Mouse (Mus musculus) cerebellum, adult 8-10 months (tissue): ENCODE results near the gene Wfdc3.

Source experiments
- DNase-seq: peaks from one replicate; pipeline ENCODE4 v3.0.0; 2022

Wfdc3 gene

DNA sequence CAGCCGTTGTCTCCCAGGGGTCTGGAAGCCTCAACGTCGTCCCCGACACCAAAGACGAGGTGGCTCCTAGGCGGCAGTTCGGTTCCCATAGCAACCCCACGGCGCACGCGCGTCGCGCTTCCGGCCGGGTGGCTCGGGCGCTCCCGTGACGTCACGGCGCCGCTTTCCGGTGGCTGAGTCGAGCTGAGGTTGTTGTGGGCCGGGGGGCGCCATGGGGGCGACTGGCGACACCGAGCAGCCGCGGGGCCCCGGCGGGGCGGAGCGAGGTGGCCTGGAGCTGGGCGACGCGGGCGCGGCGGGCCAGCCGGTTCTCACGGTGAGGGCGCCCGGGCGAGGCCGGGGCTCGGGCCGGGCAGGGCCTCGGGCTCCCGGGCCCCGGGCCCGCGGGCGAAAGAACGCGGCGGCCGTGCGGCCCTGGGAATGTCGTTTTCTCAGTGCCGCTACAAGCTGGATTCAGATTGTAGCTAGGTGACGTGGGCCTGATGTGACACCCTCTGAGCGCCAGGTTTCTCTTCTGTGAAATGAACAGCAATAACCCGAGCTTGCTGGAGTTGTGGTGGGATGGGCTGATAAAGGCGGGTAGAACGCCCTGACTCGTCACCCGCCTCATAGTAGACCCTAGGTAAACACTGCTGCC lies at the start of gene Wfdc3, which contains the start of gene Dnttip1:
Gene Wfdc3, minus strand, starts transcription at position 89 of the 637 bp plus-strand sequence.
Gene Dnttip1, plus strand, starts transcription at position 141 of the 637 bp plus-strand sequence.
- DNase-seq = peak; percentile 85

GRCm38 (mm10) chr2:164794293-164794692 lies 48.6 kb upstream of the Wfdc3 start:
- DNase-seq = peak; percentile 83

GRCm38 (mm10) chr2:164793772-164794171 lies 48.0 kb upstream of the Wfdc3 start:
- no peak for DNase-seq

- peak; percentile 74 for DNase-seq
Measured at GRCm38 (mm10) chr2:164793236-164793635, 47.5 kb upstream of the Wfdc3 start.

DNA sequence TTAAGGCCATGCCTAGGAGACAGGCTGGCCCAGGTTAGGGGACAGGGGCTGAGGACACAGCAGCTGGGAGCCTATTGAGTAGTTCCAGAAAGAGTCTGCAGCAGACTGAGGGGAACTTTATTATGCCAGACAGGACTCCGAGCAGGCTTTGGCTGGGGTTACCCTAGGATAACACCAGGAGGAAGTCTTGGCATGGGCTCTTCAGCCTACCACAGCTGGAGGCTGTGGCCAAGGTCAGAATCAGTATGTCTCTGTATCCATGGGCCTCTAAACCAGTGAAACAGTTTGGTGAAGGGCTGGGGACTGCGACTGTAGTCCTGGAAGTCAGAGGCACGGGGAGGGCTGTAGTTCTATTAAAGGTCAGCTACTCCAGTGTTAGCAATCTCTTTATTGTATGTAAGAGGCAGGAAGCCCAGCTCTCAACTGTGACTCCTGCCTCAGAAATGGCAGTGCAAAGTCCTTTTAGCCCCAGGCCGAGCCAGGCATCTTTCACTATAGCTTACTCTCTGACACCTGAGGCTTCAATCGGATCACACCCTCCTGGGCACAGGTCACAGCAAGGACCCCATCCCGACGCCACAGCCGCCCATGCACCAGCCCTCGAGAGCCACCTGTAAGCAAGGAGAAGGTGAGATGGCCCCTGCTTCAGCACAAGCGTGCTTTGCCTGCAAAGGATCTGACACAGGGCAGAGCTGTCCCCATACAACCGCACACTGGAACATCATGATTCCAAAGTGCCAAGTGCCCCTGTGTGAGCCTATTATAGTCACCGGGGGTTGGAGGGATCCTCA lies 46.9 kb upstream of the Wfdc3 start:
- DNase-seq = no peak

- DNase-seq = peak; percentile 57
Measured at GRCm38 (mm10) chr2:164791841-164792261, 46.1 kb upstream of the Wfdc3 start.

DNA sequence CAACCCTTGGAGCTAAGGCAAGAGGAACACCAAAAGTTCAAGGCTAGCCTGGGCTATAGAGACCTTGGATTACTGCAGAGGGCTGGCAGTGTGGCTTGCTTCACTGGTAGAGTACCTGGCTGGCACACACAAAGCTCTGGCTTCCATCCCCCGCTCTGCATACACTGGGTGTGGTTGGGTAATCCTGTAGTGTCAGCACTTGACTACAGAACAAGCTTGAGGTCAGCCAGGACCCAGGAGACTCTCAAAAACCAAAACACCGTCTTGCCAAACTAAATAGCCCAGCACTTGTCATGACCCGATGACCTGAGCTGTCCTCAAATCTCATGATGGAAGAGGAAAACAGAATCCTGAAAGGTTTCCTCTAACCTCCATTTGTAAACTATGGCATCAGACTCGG lies 44.7 kb upstream of the Wfdc3 start:
- no peak for DNase-seq

- no peak for DNase-seq
Measured at GRCm38 (mm10) chr2:164788411-164788810, 42.7 kb upstream of the Wfdc3 start.

- DNase-seq = no peak
Measured at GRCm38 (mm10) chr2:164787779-164788178, 42.0 kb upstream of the Wfdc3 start.

- no peak for DNase-seq
Measured at GRCm38 (mm10) chr2:164787032-164787431, 41.3 kb upstream of the Wfdc3 start.

DNA sequence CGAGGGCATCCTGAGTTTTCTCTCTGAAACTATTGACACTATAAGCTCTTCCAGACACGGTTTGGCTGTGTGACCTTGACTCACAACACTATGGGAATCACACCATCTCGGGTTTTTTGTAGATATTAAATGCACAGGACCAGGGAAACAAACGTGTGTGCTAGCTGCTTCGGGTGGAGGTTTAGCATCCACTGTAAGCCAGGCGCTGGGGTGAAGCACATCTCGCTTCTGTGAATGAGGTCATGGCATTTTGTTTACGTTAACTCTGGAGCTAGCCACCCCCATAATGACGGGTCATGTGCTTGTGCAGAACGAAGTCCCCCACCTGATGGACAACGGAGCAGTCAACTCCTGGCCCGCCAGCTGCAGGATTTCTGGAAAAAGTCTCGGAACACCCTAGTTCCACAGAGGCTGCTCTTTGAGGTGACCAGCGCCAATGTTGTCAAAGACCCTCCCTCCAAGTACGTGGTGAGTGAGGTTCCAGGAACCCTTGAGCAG lies 40.7 kb upstream of the Wfdc3 start:
- DNase-seq = peak; percentile 47

DNA sequence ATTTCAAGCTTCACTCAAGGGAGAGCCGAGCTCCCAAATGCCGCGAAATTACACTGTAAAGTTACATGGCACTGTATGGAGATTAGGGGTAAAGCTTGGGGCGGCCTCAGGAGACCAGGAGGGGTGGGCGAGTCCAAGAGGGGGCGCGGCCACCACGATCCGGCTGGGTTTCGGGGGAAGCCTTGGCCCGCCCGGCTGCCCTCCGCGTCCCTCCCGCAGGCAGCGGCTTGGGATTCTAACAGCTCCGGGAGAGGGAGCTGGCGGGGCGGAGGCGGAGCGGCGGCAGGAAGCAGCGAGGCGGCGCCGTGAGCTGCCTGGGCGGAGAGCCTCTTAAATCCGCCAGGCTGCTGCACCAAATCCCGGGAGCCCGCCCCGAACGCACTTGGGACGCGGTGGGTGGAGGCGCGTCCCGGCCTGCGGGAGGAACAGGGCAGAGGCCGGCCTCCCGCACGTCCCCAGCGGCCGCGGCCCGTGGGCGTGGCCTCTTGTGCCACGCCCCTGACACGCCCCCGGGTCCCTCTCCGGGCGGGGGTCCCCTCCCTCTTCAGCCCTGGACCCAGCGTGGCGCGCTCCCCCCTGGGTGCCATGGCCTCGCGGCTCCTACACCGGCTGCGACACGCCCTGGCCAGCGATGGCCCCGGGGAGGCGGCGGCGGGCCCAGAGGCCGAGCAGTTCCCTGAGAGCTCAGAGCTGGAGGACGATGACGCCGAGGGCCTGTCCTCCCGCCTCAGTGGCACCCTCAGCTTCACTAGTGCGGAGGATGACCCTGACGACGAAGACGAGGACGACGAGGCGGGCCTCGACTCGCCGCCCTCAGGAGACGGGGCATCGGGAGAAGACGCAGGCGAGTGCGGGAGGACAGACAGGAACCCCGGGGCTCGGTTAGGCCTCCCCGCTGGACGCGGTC lies 40.0 kb upstream of the Wfdc3 start, which contains the start of gene Snx21:
Gene Snx21, plus strand, starts transcription at position 343 of the 907 bp plus-strand sequence.
- DNase-seq = peak; percentile 88

DNA sequence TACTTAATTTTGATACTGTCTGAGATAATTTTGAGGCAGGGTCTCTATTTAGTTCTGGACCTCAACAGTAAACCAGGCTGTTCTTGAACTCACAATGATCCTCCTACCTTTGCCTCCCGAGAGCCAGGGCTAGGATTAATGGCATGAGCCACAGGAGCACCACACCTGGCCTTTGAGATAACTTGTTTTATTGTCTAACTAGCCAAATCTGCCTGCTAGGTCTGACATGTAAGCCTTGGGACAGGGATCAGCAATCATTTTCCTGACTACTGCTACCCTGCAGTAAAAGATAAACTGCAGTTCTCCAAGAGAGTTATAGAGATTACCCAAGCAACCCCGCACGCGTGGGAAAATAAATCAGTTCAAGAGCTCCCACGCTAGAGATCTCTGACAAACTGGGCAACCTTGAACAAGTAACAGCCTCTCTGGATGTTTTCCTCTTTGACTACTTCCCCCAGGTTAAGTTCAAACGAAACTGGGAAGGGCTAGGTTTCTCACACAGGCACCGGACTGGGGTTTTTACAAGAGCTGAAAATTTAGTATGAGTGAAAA lies 39.2 kb upstream of the Wfdc3 start:
- no peak for DNase-seq

DNA sequence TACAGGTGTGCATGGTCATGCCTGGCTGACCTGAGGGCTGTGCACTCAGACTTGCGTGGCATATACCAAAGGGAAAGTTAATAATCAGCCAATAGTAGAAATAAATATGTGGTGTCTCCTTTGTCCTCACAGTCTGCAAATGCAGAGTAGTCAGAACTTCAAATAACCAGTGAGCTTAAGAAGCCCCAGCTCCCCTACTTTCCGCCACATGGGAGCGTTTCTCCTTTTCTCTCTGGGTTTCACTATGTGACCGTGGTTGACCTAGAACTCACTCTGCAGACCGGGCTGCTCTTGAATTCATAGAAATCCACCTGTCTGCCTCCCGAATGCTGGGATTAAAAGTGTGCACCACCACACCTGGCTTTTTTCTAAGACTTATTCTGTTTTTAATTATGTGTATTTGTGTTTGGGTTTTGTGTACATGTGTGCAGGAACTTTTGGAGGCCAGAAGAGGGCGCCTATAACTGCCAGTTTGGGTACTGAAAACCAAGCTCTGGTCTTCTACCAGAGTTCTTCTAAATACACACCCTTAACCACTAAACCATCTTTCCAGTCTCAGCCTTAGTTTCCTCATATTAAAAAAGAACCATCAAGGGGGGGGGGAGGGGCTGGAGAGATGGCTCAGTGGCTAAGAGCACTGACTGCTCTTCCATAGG lies 38.3 kb upstream of the Wfdc3 start:
- no peak for DNase-seq

- no peak for DNase-seq
Measured at GRCm38 (mm10) chr2:164781876-164782275, 36.1 kb upstream of the Wfdc3 start.

DNA sequence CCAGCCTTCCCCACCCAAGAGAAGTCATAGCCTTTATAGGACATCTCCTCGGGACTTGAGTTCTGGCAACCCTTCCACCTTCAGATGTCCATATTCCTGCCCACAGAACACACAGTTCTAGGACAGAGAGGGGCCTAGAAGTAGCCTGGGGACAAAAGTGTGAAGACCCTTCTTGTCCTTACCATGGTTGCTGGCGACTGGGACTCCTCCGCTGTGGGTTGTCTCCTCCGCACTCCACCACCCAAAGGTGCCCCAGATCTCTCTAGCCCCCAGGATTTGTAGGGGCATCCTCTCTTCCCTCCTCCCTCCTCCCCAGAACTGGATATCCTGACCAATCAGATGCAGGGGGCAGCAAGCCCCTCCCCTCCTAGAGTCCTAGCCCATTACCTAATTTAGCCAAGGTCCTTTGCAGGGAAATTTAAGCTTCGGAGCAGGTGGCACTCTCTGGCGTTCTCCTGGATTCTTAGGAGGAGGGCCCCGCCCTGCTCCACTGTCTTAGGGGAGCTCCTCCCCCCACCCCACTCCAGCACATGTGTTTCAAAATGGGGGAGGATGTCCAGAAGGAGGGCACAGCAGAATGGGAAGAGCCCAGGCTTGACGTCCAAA lies 33.9 kb upstream of the Wfdc3 start, which contains the start of gene Tnnc2:
Gene Tnnc2, minus strand, starts transcription at position 487 of the 606 bp plus-strand sequence.
- no peak for DNase-seq

DNA sequence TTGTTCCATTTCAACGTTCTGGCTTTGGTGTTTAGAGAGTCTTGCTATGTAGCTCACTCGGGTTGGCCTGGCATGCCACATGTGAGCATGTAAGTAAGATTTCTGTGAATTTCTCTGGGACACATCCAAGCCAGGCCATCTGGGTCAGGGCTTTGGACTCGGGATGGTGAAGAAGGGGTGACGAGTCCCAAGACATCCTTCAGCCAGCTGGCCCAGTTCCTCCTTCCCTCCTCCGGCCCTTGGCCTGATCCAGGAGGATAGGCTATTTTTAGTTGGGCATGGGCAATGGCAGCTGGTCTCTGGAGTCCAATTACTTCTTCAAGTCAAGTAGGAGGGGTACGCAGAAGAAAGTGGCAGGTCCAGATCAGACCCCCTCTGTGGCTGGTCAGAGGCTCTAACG lies 33.1 kb upstream of the Wfdc3 start:
- no peak for DNase-seq

DNA sequence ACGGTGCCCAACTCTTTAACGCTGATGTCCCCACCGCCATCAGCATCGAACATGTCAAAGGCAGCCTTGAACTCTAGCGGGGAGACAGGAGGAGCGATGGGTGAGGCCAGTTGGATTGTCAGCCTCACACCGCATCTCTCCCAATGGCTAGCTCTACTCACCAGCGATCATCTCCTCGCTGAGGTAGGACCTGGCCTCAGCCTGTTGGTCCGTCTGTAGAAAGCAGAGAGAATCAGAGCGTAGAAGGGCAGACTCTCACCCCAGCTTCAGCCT lies 32.2 kb upstream of the Wfdc3 start:
- DNase-seq = no peak

DNA sequence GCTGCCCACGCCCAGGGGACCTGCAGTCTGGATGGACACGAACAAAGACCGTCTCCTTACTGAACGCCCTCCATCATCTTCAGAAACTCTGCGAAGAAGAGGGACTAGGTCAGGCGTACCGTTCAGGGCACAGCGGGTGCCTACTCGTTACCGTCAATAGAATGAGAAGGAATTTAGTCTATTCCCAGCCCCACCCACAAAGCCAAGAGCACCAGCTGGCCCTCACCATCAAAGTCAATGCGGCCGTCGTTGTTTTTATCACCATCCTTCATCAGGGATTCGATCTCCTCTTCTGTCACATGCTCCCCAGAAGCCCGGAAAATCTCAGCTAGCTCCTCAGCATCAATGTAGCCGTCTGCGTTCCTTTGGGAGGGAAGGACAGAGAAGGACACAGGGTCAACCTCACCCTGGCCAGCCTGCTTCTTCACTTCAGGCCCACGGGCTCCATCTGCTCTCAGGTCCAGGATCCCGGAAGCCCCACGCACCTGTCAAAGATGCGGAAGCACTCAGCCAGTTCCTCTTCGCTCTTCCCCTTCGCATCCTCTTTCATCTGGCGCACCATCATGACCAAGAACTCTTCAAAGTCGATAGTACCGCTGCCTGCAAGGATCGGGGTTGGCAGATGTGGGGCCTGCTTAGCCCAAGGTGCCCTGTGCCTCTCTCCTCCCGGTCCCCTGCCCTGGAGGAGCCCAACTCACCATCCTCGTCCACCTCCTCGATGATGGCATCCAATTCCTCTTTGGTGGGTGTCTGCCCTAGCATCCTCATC lies 31.7 kb upstream of the Wfdc3 start:
- no peak for DNase-seq

GRCm38 (mm10) chr2:164776801-164777200 lies 31.1 kb upstream of the Wfdc3 start:
- DNase-seq = no peak

DNA sequence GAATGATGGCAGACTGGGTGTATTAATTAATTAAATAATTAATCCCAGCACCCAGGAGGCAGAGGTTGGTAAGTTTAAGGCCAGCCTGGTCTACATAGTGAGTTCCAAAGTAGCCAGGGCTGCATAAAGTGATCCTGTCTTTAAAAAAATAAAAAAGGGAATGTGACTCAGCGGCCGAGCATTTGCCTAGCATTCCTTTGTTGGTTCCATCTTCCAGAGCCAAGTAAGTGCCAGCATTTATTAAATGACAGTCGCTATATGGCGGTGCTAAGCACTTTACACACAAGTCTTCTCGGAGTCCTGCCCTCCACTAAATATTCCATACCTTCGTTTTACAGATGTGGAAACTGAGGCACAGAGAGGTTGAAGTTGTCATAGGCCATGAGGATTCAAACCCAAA lies 30.4 kb upstream of the Wfdc3 start:
- no peak for DNase-seq
